Mouse (Mus musculus): Measurements from ENCODE around the gene Ltb4r1. TPM values are rescaled to one million over a fixed set of nuclear protein-coding genes. Genes with fewer than 3 reads are reported as not detected.

Gene Ltb4r1
- polyA plus RNA-seq, 1 experiment, result 77.0 TPM

- TF ChIP-seq POLR2A (IDR thresholded peaks at IDR 0.05; ENCODE audit: borderline replicate concordance, control insufficient read depth, low read depth, low read length) (no peak), CTCF (IDR thresholded peaks at IDR 0.05; ENCODE audit: control insufficient read depth, insufficient read depth, low read length) (no peak)
- Histone ChIP-seq H3K4me1 (ENCODE audit: control insufficient read depth, insufficient read depth, low read length) (peaks cover 12% of the 10 kb centered on the region), H3K27ac (ENCODE audit: control insufficient read depth, insufficient read depth, low read depth, low read length, poor library complexity) (0 out of 2 replicates have a peak overlapping the region, but pooled peaks have one; percentile 16), H3K4me3 (replicated peaks; ENCODE audit: control insufficient read depth, low read depth, low read length) (no peak overlapping the region)
- WGBS, result 63% methylated on average over 7 of the region's 7 CpGs
Measured at GRCm38 (mm10) chr14:55723433-55723832, 42.3 kb upstream of the Ltb4r1 start.

GRCm38 (mm10) chr14:55724411-55724871, 41.3 kb upstream of the Ltb4r1 start:
- Histone ChIP-seq H3K4me1 (ENCODE audit: control insufficient read depth, insufficient read depth, low read length) (peaks cover 12% of the 10 kb centered on the region), H3K27ac (ENCODE audit: control insufficient read depth, insufficient read depth, low read depth, low read length, poor library complexity) (peak overlapping the region; percentile 78; the same call in 1 of the 2 replicates), H3K4me3 (replicated peaks; ENCODE audit: control insufficient read depth, low read depth, low read length) (peak overlapping the region; percentile 21)
- WGBS, result 4% methylated on average over 8 of the region's 8 CpGs
- TF ChIP-seq CTCF (IDR thresholded peaks at IDR 0.05; ENCODE audit: control insufficient read depth, insufficient read depth, low read length) (no peak), POLR2A (IDR thresholded peaks at IDR 0.05; ENCODE audit: borderline replicate concordance, control insufficient read depth, low read depth, low read length) (no peak)

- Histone ChIP-seq H3K4me3 (replicated peaks; ENCODE audit: control insufficient read depth, low read depth, low read length) (no peak overlapping the region), H3K27ac (ENCODE audit: control insufficient read depth, insufficient read depth, low read depth, low read length, poor library complexity) (no peak overlapping the region), H3K4me1 (ENCODE audit: control insufficient read depth, insufficient read depth, low read length) (peaks cover 12% of the 10 kb centered on the region)
- TF ChIP-seq POLR2A (IDR thresholded peaks at IDR 0.05; ENCODE audit: borderline replicate concordance, control insufficient read depth, low read depth, low read length), result no peak
- no peak for TF ChIP-seq CTCF (IDR thresholded peaks at IDR 0.05; ENCODE audit: control insufficient read depth, insufficient read depth, low read length)
Measured at GRCm38 (mm10) chr14:55726261-55726660, 39.5 kb upstream of the Ltb4r1 start.

- H3K4me3 ChIP-seq (replicated peaks; ENCODE audit: control insufficient read depth, low read depth, low read length), result no peak overlapping the region
- peaks cover 10% of the 10 kb centered on the region for H3K4me1 ChIP-seq (ENCODE audit: control insufficient read depth, insufficient read depth, low read length)
- 44% methylated on average over 8 of the region's 8 CpGs for WGBS
- H3K27ac ChIP-seq (ENCODE audit: control insufficient read depth, insufficient read depth, low read depth, low read length, poor library complexity), result peak overlapping the region; percentile 50; the same call in 1 of the 2 replicates
- TF ChIP-seq POLR2A (IDR thresholded peaks at IDR 0.05; ENCODE audit: borderline replicate concordance, control insufficient read depth, low read depth, low read length) (no peak), CTCF (IDR thresholded peaks at IDR 0.05; ENCODE audit: control insufficient read depth, insufficient read depth, low read length) (no peak)
Measured at GRCm38 (mm10) chr14:55727889-55728685, 37.7 kb upstream of the Ltb4r1 start.

GRCm38 (mm10) chr14:55730116-55730515, 35.6 kb upstream of the Ltb4r1 start:
- TF ChIP-seq CTCF (IDR thresholded peaks at IDR 0.05; ENCODE audit: control insufficient read depth, insufficient read depth, low read length), result no peak
- no peak for TF ChIP-seq POLR2A (IDR thresholded peaks at IDR 0.05; ENCODE audit: borderline replicate concordance, control insufficient read depth, low read depth, low read length)
- 79% methylated on average over 7 of the region's 7 CpGs for WGBS
- Histone ChIP-seq H3K4me3 (replicated peaks; ENCODE audit: control insufficient read depth, low read depth, low read length) (no peak overlapping the region), H3K27ac (ENCODE audit: control insufficient read depth, insufficient read depth, low read depth, low read length, poor library complexity) (no peak overlapping the region), H3K4me1 (ENCODE audit: control insufficient read depth, insufficient read depth, low read length) (peaks cover 4% of the 10 kb centered on the region)

GRCm38 (mm10) chr14:55730531-55731032, 35.2 kb upstream of the Ltb4r1 start:
- Histone ChIP-seq H3K4me1 (ENCODE audit: control insufficient read depth, insufficient read depth, low read length) (peaks cover 4% of the 10 kb centered on the region), H3K27ac (ENCODE audit: control insufficient read depth, insufficient read depth, low read depth, low read length, poor library complexity) (no peak overlapping the region), H3K4me3 (replicated peaks; ENCODE audit: control insufficient read depth, low read depth, low read length) (no peak overlapping the region)
- TF ChIP-seq POLR2A (IDR thresholded peaks at IDR 0.05; ENCODE audit: borderline replicate concordance, control insufficient read depth, low read depth, low read length) (no peak), CTCF (IDR thresholded peaks at IDR 0.05; ENCODE audit: control insufficient read depth, insufficient read depth, low read length) (no peak)
- WGBS, result 83% methylated on average over 7 of the region's 7 CpGs

- H3K4me3 ChIP-seq (replicated peaks; ENCODE audit: control insufficient read depth, low read depth, low read length), result no peak overlapping the region
- H3K27ac ChIP-seq (ENCODE audit: control insufficient read depth, insufficient read depth, low read depth, low read length, poor library complexity), result no peak overlapping the region
- peaks cover 5% of the 10 kb centered on the region; the same call in 1 of the 2 replicates for H3K4me1 ChIP-seq (ENCODE audit: control insufficient read depth, insufficient read depth, low read length)
- 64% methylated on average over 10 of the region's 10 CpGs for WGBS
- TF ChIP-seq POLR2A (IDR thresholded peaks at IDR 0.05; ENCODE audit: borderline replicate concordance, control insufficient read depth, low read depth, low read length) (no peak), CTCF (IDR thresholded peaks at IDR 0.05; ENCODE audit: control insufficient read depth, insufficient read depth, low read length) (no peak)
Measured at GRCm38 (mm10) chr14:55733889-55734288, 31.9 kb upstream of the Ltb4r1 start.

- TF ChIP-seq POLR2A (IDR thresholded peaks at IDR 0.05; ENCODE audit: borderline replicate concordance, control insufficient read depth, low read depth, low read length) (no peak), CTCF (IDR thresholded peaks at IDR 0.05; ENCODE audit: control insufficient read depth, insufficient read depth, low read length) (no peak)
- Histone ChIP-seq H3K4me1 (ENCODE audit: control insufficient read depth, insufficient read depth, low read length) (peaks cover 5% of the 10 kb centered on the region; the same call in 1 of the 2 replicates), H3K27ac (ENCODE audit: control insufficient read depth, insufficient read depth, low read depth, low read length, poor library complexity) (no peak overlapping the region), H3K4me3 (replicated peaks; ENCODE audit: control insufficient read depth, low read depth, low read length) (no peak overlapping the region)
- WGBS, result 52% methylated on average over 7 of the region's 7 CpGs
Measured at GRCm38 (mm10) chr14:55734869-55735268, 30.9 kb upstream of the Ltb4r1 start.

Data from bone marrow, adult 2 months (tissue).